Mouse (Mus musculus) subcutaneous adipose tissue, adult 2 months (tissue): Measurements from ENCODE around the gene Amer2. TPM values are rescaled to one million over a fixed set of nuclear protein-coding genes. Genes with fewer than 3 reads are reported as not detected.

Source experiments
- polyA plus RNA-seq: library from polyadenylated mRNA; depleted of rRNA; stranded (reverse); fragments of >200 nt; gene quantifications from 2 replicates; pipeline ENCODE4 v1.2.3, GENCODE M21; 2012; ENCODE audit warnings: low replicate concordance; rRNA removed

Gene Amer2
- 0.09 and 0.81 TPM in 2 replicates for polyA plus RNA-seq

GRCm38 (mm10) chr14:60372821-60373309 is at the start of gene Amer2:
Gene Amer2, plus strand, starts transcription at chr14:60373259.

Other genes starting within 250 kb of the Amer2 start
- 0.24 and 0.72 TPM in 2 replicates for gene Atp8a2, start 176.1 kb upstream of the Amer2 start, polyA plus RNA-seq
- 0.06 TPM in 1 of 2 replicates, not detected in the other for gene Nupl1, start 121.8 kb upstream of the Amer2 start, polyA plus RNA-seq
- 11.3 and 19.7 TPM in 2 replicates for gene Gm49336, start 121.8 kb upstream of the Amer2 start, polyA plus RNA-seq
- 28.2 and 33.2 TPM in 2 replicates for gene Mtmr6, start 108.0 kb upstream of the Amer2 start, polyA plus RNA-seq